In the genomic region with DNA sequence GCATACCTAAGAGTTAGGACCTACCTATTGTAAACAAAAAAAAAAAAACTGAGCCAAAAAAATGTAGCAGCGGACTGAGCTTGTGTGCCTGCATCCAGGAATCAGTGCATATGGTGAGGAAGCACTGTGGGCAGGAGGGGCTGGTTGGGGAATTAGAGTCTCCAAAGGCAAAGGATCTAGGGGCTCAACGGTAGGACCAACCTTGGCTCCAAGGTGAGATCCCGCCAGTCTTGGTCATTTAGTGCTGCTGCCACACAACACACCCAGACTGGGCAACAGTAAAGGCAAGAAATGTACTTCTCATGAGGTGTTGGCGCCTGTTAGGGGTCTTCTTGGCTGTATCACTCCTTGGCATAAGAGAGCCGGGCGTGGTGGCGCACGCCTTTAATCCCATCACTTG, we compare ENCODE assay signal across 32 mouse cellular contexts. TPM values are rescaled to one million over a fixed set of nuclear protein-coding genes. Genes with fewer than 3 reads are reported as not detected.
"Had no signal": no experiment of that assay in that cellular context is flagged by ENCODE, and none has a peak within 500 bp of the region (broad histone marks: within the 10 kb centered on the region; RNA-seq: fewer than 3 reads in every experiment).

No protein-coding gene starts in this region.

- H3K9ac ChIP-seq: limb, embryonic 12.5 days; limb, embryonic 13.5 days; limb, embryonic 15.5 days; liver, embryonic 12.5 days; liver, embryonic 13.5 days; liver, embryonic 14.5 days; liver, embryonic 15.5 days; liver, postnatal 0 days; lung, embryonic 14.5 days; lung, embryonic 15.5 days; midbrain, embryonic 12.5 days; midbrain, embryonic 13.5 days; midbrain, embryonic 15.5 days; neural tube, embryonic 12.5 days had no signal

- H3K27ac ChIP-seq: left cerebral cortex, adult 2 months; limb, embryonic 10.5 days; limb, embryonic 12.5 days; limb, embryonic 13.5 days; limb, embryonic 15.5 days; liver, embryonic 12.5 days; liver, embryonic 13.5 days; liver, embryonic 14.5 days; liver, embryonic 15.5 days; lung, embryonic 15.5 days; macrophage; midbrain, embryonic 10.5 days; midbrain, embryonic 12.5 days; midbrain, embryonic 13.5 days; midbrain, embryonic 15.5 days; neural tube, embryonic 12.5 days had no signal

- H3K36me3 ChIP-seq: limb, embryonic 10.5 days; limb, embryonic 12.5 days; limb, embryonic 13.5 days; limb, embryonic 15.5 days; liver, embryonic 12.5 days; liver, embryonic 13.5 days; liver, embryonic 15.5 days; lung, embryonic 15.5 days; midbrain, embryonic 10.5 days; midbrain, embryonic 12.5 days; midbrain, embryonic 13.5 days; midbrain, embryonic 15.5 days; neural tube, embryonic 12.5 days had no signal

- H3K27me3 ChIP-seq: limb, embryonic 12.5 days; limb, embryonic 13.5 days; limb, embryonic 15.5 days; liver, embryonic 12.5 days; liver, embryonic 13.5 days; liver, embryonic 15.5 days; midbrain, embryonic 12.5 days; midbrain, embryonic 13.5 days; midbrain, embryonic 15.5 days; neural tube, embryonic 12.5 days had no signal

- H3K9me3 ChIP-seq: limb, embryonic 10.5 days; limb, embryonic 12.5 days; limb, embryonic 13.5 days; limb, embryonic 15.5 days; liver, embryonic 12.5 days; liver, embryonic 13.5 days; liver, embryonic 15.5 days; lung, embryonic 15.5 days; midbrain, embryonic 10.5 days; midbrain, embryonic 12.5 days; midbrain, embryonic 13.5 days; midbrain, embryonic 15.5 days; neural tube, embryonic 12.5 days had no signal

- H3K4me3 ChIP-seq: left cerebral cortex, adult 2 months; limb, embryonic 10.5 days; limb, embryonic 12.5 days; limb, embryonic 13.5 days; limb, embryonic 15.5 days; liver, embryonic 12.5 days; liver, embryonic 13.5 days; liver, embryonic 15.5 days; lung, embryonic 15.5 days; megakaryocyte, embryonic 14.5 days; midbrain, embryonic 10.5 days; midbrain, embryonic 12.5 days; midbrain, embryonic 13.5 days; midbrain, embryonic 15.5 days; myocyte; neural tube, embryonic 12.5 days had no signal

- DNase-seq: left cerebral cortex, postnatal 4 days; liver; liver, embryonic 13.5 days; liver, postnatal 0 days; lung, adult 18-20 months; lung, adult 2 months; lung, embryonic 14.5 days; lung, postnatal 10 days; lung, postnatal 14 days; lung, postnatal 36 days; lung, postnatal 4 days had no signal

- H3K4me1 ChIP-seq: limb, embryonic 12.5 days; limb, embryonic 13.5 days; liver, embryonic 12.5 days; liver, embryonic 13.5 days; liver, embryonic 15.5 days; lung, embryonic 15.5 days; midbrain, embryonic 12.5 days; neural tube, embryonic 12.5 days had no signal

- ATAC-seq: liver, embryonic 12.5 days; liver, postnatal 0 days; lung, postnatal 0 days; midbrain, embryonic 13.5 days; midbrain, embryonic 15.5 days; midbrain, embryonic 16.5 days had no signal

- H3K4me2 ChIP-seq: limb, embryonic 12.5 days; limb, embryonic 13.5 days; limb, embryonic 15.5 days; liver, embryonic 11.5 days; liver, embryonic 12.5 days; liver, embryonic 13.5 days; liver, embryonic 15.5 days; lung, embryonic 14.5 days; lung, embryonic 15.5 days; midbrain, embryonic 12.5 days; midbrain, embryonic 13.5 days; midbrain, embryonic 15.5 days; neural tube, embryonic 12.5 days had no signal

RNA-seq across cellular contexts. Expression of a gene that starts 43.0 kb away (rescaled TPM):
- total RNA-seq: monocyte, adult 5-6 weeks had no signal
